Mouse (Mus musculus) lung, adult 2 months (tissue): ENCODE data around the gene Erp27.

Source experiments
- CTCF ChIP-seq: fragments of 200-500 bp; IDR thresholded peaks from 2 replicates; pipeline ENCODE4 v1.5.1; 2011; ENCODE audit warnings: mild to moderate bottlenecking, low read length, control low read depth; ENCODE audit not compliant: insufficient read depth
- POLR2A ChIP-seq: fragments of 200-500 bp; IDR thresholded peaks from 2 replicates; pipeline ENCODE4 v1.6.1; 2011; ENCODE audit warnings: low read depth, mild to moderate bottlenecking, control low read depth, low read length, borderline replicate concordance; ENCODE audit errors: extremely low read depth

DNA sequence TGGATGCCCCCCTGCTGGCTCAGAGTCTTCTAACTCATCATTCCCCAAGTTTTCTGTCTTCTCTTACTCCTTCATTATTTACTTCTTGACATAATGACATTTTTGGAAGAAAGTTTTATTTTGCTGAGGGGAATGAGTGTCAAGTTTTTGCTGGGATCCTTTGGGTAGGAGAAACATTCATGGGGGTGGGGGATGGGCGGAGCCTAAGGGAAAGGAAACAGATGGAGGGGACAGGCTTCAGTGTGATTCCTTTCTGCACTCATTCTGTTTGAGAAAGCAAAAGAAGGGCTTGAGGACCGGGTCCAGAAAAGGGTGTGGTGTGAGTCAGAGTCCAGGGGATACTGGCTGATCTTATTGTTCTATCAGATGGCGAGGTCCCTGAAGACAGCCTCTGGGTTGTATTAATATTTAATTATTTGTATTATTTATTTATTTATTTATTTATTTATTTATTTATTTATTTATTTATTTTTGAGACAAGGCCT is 38.5 kb downstream of the Erp27 start:
- TF ChIP-seq POLR2A (no peak), CTCF (no peak)
